Mouse (Mus musculus) frontal cortex, postnatal 25 days (tissue): ENCODE data around the gene Wdr45b.
"Not testable (repeated sequence)": the region's sequence is repeated elsewhere in the genome, so short reads cannot be mapped to it uniquely, and the experiment has no call there.

ENCODE experiments used
- DNase-seq, 2 experiments: peaks; one replicate each; pipeline ENCODE4 v3.0.0; 2022; ENCODE audit warnings: low spot score in 2 of 2

Gene Wdr45b

DNA sequence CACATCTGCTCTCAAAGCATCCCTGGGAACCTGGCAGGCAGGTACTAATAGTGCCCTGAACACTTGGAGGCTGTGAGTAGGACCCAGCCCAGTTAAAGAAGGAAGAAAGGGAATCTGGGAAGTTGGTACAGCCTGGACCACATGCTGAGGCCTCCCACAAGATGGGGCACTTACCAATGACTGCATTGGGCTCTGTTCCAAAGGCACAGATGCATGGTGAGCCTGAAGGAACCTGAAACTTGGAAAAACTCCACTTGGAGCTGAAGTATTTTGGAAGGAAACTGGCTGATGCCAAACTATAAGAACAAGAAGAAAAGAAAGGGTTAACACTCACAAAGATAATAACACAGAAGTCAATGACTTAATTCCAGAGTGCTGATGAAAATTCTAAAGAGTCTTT lies 25.6 kb downstream of the Wdr45b start:
- DNase-seq = no peak

DNA sequence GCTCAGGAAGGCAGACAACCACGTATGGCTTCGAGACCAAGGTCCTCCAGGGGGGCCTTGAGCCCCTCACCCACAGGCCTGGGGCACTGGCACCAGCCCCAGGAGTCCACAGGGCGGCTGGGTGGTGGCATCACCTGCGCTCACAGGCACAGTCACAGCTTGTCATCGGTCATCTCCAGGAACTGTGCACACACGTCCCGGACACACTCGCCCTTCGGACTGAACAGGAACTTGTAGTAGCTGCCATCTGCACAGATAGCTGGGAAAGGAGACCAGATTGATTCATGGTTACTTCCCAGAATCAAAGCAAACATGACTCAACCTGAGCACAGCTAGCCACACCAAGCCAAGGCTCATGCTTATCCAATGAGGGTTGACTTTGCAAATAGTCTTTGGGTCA lies 26.0 kb downstream of the Wdr45b start:
- DNase-seq = no peak

DNA sequence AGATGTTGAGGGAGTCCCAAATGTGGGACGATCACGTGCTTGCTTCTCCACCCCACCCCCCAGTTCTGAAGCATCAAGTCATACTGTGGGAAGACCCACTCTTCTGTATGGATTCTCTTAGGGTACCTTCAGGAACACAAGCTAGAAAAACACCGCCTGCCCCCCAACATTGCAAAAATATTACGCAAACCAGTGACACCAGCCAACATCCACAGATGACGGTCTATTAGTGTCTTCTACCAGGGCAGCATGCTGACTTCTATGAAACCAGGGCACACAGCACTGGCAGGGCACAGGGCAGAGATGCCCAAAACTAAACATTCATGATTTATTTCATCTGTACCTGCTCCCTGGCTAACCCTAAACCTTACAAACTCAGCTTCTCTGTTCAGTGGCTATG lies 27.6 kb downstream of the Wdr45b start:
- no peak for DNase-seq

DNA sequence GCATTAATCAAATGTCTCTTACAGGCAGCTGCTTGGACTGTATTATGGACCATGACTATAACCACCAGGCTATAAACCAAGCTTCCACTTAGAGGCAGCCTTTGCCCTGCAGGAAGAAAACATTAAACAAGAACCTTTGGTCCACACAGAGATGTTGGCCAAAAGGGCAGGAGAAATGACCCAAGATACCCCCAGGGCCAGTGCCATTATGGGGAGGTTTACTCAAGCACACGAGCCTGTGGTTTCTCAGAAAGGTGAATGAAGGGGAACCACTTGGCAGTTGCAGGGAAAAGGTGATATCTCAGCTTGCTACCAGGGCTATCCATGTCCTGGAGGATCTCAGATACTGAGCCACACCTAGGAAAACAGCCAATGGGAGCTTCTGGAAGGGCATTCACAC lies 28.2 kb downstream of the Wdr45b start:
- no peak for DNase-seq

DNA sequence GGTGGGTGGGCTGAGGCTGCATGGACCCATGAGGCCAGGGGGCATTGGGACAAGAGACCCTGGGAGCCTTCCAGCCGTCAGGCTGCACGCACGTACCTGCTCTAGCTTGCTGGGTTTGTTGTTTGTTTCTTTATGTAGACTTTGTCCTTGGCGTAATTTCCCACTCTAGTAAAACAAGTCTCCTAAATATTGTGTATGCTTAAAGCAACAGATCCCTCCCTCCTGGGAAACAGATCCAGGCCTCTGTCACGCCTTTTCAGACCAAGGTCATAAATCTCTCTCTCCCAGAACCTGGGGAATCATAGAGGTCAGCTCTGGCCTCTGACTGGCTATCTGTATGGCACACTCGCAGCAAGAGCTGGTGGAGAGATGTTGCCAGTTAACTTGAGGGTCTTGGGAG lies 46.5 kb downstream of the Wdr45b start:
- not testable (repeated sequence) for DNase-seq

DNA sequence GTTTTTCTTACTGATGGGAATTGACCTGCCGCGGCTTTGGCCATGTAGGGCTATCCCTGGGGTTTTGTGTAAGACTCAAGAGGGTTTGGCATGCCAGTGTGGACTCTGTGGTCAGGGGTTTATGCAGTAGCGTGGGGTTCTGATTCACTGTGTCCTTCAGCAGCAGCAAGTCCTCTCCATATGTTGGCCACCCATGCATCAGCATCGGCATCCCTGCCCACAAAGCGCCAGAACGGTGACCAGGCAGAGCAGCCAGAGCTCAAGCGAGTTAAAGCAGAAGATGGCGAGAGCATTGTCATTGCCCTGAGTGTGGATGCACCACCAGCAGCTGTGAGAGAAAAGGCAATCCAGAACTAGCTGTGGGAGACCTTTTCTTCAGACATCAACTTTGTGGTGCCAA lies 47.6 kb downstream of the Wdr45b start:
- DNase-seq = peak in 1 of 2 experiments; percentile 41

DNA sequence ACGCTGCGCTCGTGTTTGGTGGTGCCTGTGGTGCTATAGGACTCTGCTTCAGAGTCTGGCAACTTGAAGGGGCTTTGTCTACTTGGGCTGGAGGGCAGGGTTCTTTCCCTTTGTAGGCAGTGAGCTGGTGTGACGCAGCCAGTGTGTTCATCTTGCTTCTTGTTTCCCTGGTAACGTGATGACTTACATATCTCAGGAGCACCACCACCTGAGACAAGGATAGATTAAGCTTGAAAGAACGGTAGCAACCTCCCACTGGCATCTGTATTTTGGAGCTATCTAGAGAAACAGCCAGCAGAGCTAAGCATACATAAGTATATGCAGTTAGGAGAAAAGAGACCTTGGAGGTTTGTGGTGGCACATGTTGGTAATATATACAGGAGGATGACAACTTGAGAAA lies 48.9 kb downstream of the Wdr45b start:
- no peak for DNase-seq

DNA sequence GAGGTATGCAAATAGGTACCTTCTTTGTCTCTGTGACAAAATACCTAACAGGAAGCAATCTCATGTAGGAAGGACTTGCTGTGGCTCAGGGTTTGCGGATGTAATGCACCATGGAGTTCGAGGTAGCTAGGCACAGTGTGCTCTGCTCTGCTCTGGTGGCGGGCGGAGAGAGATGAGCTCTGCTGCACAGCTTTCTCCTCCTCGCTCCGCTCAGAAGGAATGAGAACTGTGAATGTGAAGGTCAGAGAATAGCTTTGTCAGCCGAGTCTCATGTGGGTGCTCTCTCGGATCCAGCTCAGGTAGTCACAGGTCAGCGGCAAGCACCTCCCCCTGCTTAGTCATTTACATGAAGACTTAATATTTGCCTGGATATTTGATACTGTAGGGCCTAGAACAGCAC lies 54.0 kb downstream of the Wdr45b start:
- no peak for DNase-seq

DNA sequence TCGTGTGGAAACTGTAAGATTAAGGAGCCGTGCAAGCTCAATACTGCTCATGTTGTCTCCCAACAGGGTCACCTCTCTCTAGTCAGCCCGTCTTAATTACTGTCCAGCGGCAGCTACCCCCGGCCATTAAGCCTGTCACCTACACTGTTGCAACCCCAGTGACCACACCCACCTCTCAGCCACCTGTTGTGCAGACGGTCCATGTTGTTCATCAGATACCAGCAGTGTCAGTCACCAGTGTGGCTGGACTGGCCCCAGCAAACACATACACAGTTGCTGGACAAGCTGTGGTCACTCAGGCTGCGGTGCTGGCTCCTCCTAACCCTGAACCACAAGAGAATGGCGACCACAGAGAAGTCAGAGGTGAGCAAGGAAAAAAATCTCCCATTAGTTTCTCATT lies 55.8 kb downstream of the Wdr45b start:
- no peak for DNase-seq

DNA sequence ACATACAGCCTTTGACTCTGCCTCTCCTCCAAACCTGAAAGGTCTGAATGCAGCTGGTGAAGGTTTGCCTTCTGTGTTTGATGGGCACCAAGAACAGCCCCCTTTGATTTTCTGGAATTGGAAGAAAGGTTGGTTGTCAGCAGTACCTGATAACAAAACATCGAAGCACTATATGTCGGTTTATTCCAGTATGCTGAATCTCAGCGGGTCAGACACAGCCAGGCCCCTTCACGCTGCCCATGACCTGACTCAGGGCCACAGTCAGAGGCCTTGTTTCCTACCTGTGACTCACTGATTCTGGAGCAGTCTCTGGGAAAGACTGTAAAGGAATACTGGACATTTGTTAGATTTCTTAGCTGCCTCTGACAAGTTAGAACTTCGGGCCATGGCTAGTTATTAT lies 59.5 kb downstream of the Wdr45b start:
- DNase-seq = no peak

DNA sequence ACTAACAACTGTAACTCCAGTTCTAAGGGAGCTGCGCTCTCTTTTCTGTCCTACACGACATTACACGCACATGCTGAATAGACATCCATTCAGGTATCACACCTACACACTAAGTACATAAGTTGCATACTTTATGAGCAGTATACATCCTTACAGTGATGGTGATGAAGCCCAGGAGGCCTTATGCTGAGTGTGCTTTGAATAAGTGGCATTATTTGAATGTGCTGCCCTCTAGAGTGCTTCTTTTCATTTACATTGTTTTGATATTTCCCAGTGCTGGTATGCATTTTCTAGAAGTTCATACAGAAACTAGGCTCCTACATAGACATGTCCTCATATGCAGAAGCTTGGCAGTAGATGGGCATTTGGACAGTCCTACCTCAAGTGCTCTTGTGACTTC lies 64.4 kb downstream of the Wdr45b start:
- DNase-seq = no peak

DNA sequence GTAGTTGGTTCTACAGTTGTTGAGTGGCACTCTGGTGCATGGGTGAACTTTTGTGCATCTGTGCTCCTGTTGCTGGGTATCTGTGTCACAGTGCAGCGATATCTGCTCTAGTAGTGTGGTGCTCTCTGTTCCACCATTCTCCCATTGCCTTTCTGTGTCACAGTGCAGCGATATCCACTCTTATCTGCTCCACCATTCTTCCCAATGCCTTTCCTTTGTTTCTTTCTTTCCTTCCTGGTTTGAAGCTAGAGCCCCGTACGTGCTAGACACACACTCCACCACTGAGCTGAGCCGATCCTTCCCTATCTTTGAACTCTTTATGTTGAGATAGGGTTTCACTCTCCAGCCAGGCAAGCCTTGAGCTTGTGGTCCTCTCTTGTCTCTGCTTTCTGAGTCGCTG lies 71.3 kb downstream of the Wdr45b start:
- no peak for DNase-seq

DNA sequence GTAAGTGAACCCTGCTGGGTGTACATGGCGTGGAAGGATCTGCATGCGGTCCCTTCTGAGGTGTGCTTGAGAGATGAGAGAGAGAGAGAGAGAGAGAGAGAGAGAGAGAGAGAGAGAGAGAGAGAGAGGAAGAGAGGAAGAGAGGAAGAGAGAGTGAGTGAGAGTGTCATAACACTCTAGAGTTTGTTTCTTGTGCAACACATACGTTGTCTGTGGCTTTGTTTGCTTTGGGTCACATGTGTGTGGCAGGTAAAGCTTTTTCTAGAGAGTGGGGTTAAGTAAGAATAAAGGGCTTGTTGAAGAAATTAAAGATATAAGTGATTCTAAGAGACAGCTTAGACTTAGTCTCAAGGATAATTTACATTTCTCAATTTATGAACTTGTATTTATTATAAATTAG lies 76.2 kb downstream of the Wdr45b start:
- no peak for DNase-seq

DNA sequence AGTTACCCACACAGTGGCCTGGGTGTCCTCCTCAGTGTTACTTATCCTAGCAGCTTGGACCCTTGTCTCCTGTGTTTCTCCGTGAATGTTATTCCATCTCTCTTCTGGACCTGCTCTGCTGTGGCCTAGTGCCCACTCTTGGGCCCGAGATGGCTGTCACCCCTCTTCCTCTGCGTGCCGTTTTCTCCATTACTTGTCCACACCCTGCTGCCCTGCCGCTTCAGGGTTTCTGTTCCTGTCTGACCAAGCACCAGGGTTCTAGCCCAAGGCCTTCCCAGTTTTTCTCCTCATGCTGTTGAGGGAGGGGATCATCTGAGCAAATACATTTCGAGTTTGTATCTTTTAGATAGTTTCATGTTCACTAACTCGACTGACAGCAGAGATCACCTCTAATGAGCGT lies 76.7 kb downstream of the Wdr45b start:
- no peak for DNase-seq
